Mouse (Mus musculus): ENCODE results near the gene Spcs1. TPM values are rescaled to one million over a fixed set of nuclear protein-coding genes. Genes with fewer than 3 reads are reported as not detected.
A peak's percentile ranks its signal among the peaks of the same experiment; 100 is the strongest.

Spcs1 gene
- polyA plus RNA-seq, 1 experiment from 2014 or later, result 513 TPM

GRCm38 (mm10) chr14:30974204-30974603 lies 27.3 kb downstream of the Spcs1 start:
- peak overlapping the region; percentile 69 for H3K27ac ChIP-seq (replicated peaks)
- ATAC-seq (ENCODE audit: low FRiP score, low TSS enrichment) (peak; percentile 85), DNase-seq (ENCODE audit: low spot score) (peak; percentile 42)
- no peaks in the 10 kb centered on the region for H3K9me3 ChIP-seq (ENCODE audit: control insufficient read depth, low read length)
- no peak overlapping the region for H3K9ac ChIP-seq (ENCODE audit: low read length)
- TF ChIP-seq CTCF (IDR thresholded peaks at IDR 0.05; ENCODE audit: low read depth) (no peak), EP300 (optimal IDR thresholded peaks at IDR 0.05) (no peak)
- no peaks in the 10 kb centered on the region for H3K27me3 ChIP-seq (ENCODE audit: control insufficient read depth, insufficient read depth, low read length)
- no peaks in the 10 kb centered on the region for H3K4me1 ChIP-seq (replicated peaks; ENCODE audit: control insufficient read depth, insufficient read depth)
- H3K36me3 ChIP-seq (ENCODE audit: control insufficient read depth, insufficient read depth, low read length), result no peaks in the 10 kb centered on the region
- H3K4me2 ChIP-seq (replicated peaks; ENCODE audit: low read depth), result no peak overlapping the region
- 34% methylated on average over 6 of the region's 6 CpGs for WGBS
- no peak overlapping the region for H3K4me3 ChIP-seq (ENCODE audit: low read depth, low read length)

DNA sequence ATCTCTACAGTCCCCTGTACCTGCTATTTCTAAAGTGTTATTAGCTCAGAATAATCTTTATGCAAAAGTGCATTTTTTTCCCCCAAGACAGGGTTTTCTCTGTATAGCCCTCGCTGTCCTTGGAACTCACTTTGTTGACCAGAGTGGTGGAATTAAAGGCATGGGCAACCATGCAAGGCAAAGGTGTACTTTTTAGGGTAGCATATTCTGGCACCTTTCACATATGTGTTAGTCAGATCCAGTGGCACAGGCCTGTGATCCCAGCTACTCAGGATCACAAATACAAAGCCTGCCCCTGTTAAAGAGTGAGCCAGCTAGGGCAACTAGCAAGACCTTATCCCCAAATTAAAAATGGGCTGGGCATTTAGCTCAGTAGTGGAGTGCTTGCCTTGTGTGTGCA lies 41.1 kb downstream of the Spcs1 start:
- Histone ChIP-seq H3K9ac (ENCODE audit: low read length) (no peak overlapping the region), H3K27ac (replicated peaks) (no peak overlapping the region), H3K27me3 (ENCODE audit: control insufficient read depth, insufficient read depth, low read length) (no peaks in the 10 kb centered on the region), H3K36me3 (ENCODE audit: control insufficient read depth, insufficient read depth, low read length) (peaks cover 6% of the 10 kb centered on the region; the same call in 1 of the 2 replicates), H3K4me2 (replicated peaks; ENCODE audit: low read depth) (no peak overlapping the region), H3K4me1 (replicated peaks; ENCODE audit: control insufficient read depth, insufficient read depth) (no peaks in the 10 kb centered on the region), H3K4me3 (ENCODE audit: low read depth, low read length) (no peak overlapping the region), H3K9me3 (ENCODE audit: control insufficient read depth, low read length) (no peaks in the 10 kb centered on the region)
- 100% methylated on average over 1 of the region's 1 CpGs for WGBS
- no peak for TF ChIP-seq CTCF (IDR thresholded peaks at IDR 0.05; ENCODE audit: low read depth)
- no peak for TF ChIP-seq EP300 (optimal IDR thresholded peaks at IDR 0.05)
- ATAC-seq (ENCODE audit: low FRiP score, low TSS enrichment) (no peak), DNase-seq (ENCODE audit: low spot score) (no peak)

DNA sequence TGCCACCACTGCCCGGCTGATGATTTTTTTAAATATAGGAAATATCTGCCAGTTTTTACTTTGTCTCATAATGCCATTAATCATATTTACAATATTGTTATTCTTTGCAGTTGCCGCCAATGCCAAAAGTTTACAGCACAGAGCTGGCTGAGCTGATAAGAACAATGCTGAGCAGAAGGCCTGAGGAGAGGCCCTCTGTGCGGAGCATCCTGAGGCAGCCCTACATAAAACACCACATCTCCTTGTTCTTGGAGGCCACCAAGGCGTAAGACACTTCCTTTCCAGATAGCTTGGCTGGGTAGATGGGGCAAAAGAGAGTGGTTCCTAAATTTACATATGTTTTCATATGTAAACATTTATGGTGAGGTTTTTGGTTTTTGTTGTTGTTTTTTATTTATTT lies 42.4 kb downstream of the Spcs1 start:
- Histone ChIP-seq H3K27ac (replicated peaks) (no peak overlapping the region), H3K4me2 (replicated peaks; ENCODE audit: low read depth) (no peak overlapping the region), H3K9me3 (ENCODE audit: control insufficient read depth, low read length) (no peaks in the 10 kb centered on the region), H3K27me3 (ENCODE audit: control insufficient read depth, insufficient read depth, low read length) (no peaks in the 10 kb centered on the region), H3K4me1 (replicated peaks; ENCODE audit: control insufficient read depth, insufficient read depth) (no peaks in the 10 kb centered on the region), H3K4me3 (ENCODE audit: low read depth, low read length) (no peak overlapping the region), H3K9ac (ENCODE audit: low read length) (no peak overlapping the region), H3K36me3 (ENCODE audit: control insufficient read depth, insufficient read depth, low read length) (peaks cover 6% of the 10 kb centered on the region; the same call in 1 of the 2 replicates)
- no peak for TF ChIP-seq EP300 (optimal IDR thresholded peaks at IDR 0.05)
- no peak for TF ChIP-seq CTCF (IDR thresholded peaks at IDR 0.05; ENCODE audit: low read depth)
- ATAC-seq (ENCODE audit: low FRiP score, low TSS enrichment) (no peak), DNase-seq (ENCODE audit: low spot score) (no peak)
- 89% methylated on average over 4 of the region's 4 CpGs for WGBS

DNA sequence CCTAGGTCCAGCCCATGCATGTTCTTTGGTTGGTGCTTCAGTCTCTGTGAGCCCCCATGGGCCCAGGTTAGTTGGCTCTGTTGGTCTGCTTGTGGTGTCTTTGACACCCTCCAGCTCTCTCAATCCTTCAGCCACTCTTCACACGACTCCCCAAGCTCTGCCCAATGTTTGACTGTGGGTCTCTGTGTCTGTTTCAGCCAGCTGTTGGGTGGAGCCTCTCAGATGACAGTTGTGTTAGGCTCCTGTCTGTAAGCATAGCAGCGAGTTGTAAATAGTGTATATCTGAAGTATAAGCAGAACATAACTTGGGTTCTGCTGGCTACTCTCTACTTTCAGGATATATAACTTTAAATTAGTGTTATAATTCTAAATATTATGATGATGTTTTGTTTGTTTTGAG lies 43.0 kb downstream of the Spcs1 start:
- Histone ChIP-seq H3K27ac (replicated peaks) (no peak overlapping the region), H3K9me3 (ENCODE audit: control insufficient read depth, low read length) (no peaks in the 10 kb centered on the region), H3K36me3 (ENCODE audit: control insufficient read depth, insufficient read depth, low read length) (peaks cover 6% of the 10 kb centered on the region; the same call in 1 of the 2 replicates), H3K4me3 (ENCODE audit: low read depth, low read length) (no peak overlapping the region), H3K4me2 (replicated peaks; ENCODE audit: low read depth) (no peak overlapping the region), H3K9ac (ENCODE audit: low read length) (no peak overlapping the region; the same call in 1 of the 2 replicates), H3K4me1 (replicated peaks; ENCODE audit: control insufficient read depth, insufficient read depth) (no peaks in the 10 kb centered on the region), H3K27me3 (ENCODE audit: control insufficient read depth, insufficient read depth, low read length) (no peaks in the 10 kb centered on the region)
- 48% methylated on average over 2 of the region's 2 CpGs for WGBS
- DNase-seq (ENCODE audit: low spot score) (no peak), ATAC-seq (ENCODE audit: low FRiP score, low TSS enrichment) (no peak)
- TF ChIP-seq CTCF (IDR thresholded peaks at IDR 0.05; ENCODE audit: low read depth) (no peak), EP300 (optimal IDR thresholded peaks at IDR 0.05) (no peak)

GRCm38 (mm10) chr14:30951154-30951825 lies 50.2 kb downstream of the Spcs1 start, which contains the start of gene Nek4:
Gene Nek4 (plus strand): TSS chr14:30951377.
- WGBS, result under 1% methylated on average over 57 of the region's 57 CpGs
- H3K27me3 ChIP-seq (ENCODE audit: control insufficient read depth, insufficient read depth, low read length), result no peaks in the 10 kb centered on the region
- H3K9ac ChIP-seq (ENCODE audit: low read length), result peak within 1 kb of the TSS; percentile 73
- peak; percentile 96 for DNase-seq (ENCODE audit: low spot score)
- no peaks in the 10 kb centered on the region for H3K9me3 ChIP-seq (ENCODE audit: control insufficient read depth, low read length)
- no peaks in the 10 kb centered on the region for H3K36me3 ChIP-seq (ENCODE audit: control insufficient read depth, insufficient read depth, low read length)
- H3K4me3 ChIP-seq (ENCODE audit: low read depth, low read length), result peak within 1 kb of the TSS; percentile 75
- H3K27ac ChIP-seq (replicated peaks), result peak within 1 kb of the TSS; percentile 71
- peak within 1 kb of the TSS; percentile 86 for H3K4me2 ChIP-seq (replicated peaks; ENCODE audit: low read depth)
- no peaks in the 10 kb centered on the region; the same call in 1 of the 2 replicates for H3K4me1 ChIP-seq (replicated peaks; ENCODE audit: control insufficient read depth, insufficient read depth)
- peak; percentile 99 for ATAC-seq (ENCODE audit: low FRiP score, low TSS enrichment)
- TF ChIP-seq CTCF (IDR thresholded peaks at IDR 0.05; ENCODE audit: low read depth) (peak; percentile 49), EP300 (optimal IDR thresholded peaks at IDR 0.05) (no peak)

GRCm38 (mm10) chr14:30949986-30950385 lies 51.5 kb downstream of the Spcs1 start:
- TF ChIP-seq EP300 (optimal IDR thresholded peaks at IDR 0.05), result no peak
- no peak for TF ChIP-seq CTCF (IDR thresholded peaks at IDR 0.05; ENCODE audit: low read depth)
- no peaks in the 10 kb centered on the region for H3K36me3 ChIP-seq (ENCODE audit: control insufficient read depth, insufficient read depth, low read length)
- no peaks in the 10 kb centered on the region for H3K9me3 ChIP-seq (ENCODE audit: control insufficient read depth, low read length)
- WGBS, result 78% methylated on average over 10 of the region's 10 CpGs
- no peak for ATAC-seq (ENCODE audit: low FRiP score, low TSS enrichment)
- H3K4me1 ChIP-seq (replicated peaks; ENCODE audit: control insufficient read depth, insufficient read depth), result no peaks in the 10 kb centered on the region; the same call in 1 of the 2 replicates
- H3K27ac ChIP-seq (replicated peaks), result no peak overlapping the region
- no peak overlapping the region for H3K4me3 ChIP-seq (ENCODE audit: low read depth, low read length)
- no peak overlapping the region for H3K4me2 ChIP-seq (replicated peaks; ENCODE audit: low read depth)
- H3K27me3 ChIP-seq (ENCODE audit: control insufficient read depth, insufficient read depth, low read length), result no peaks in the 10 kb centered on the region
- no peak for DNase-seq (ENCODE audit: low spot score)
- no peak overlapping the region for H3K9ac ChIP-seq (ENCODE audit: low read length)

Other genes starting within 250 kb of the Spcs1 start
- 22.2 and 24.0 TPM in 2 replicates for gene Tmem110, start 176.1 kb downstream of the Spcs1 start, polyA plus RNA-seq (2015; fragmentation: Nextera tagmentation; extraction: Ambion mirVana)
- 29.2 and 32.3 TPM in 2 replicates for gene Mustn1, start 122.5 kb downstream of the Spcs1 start, polyA plus RNA-seq (2015; fragmentation: Nextera tagmentation; extraction: Ambion mirVana)
- gene Itih4, start 115.2 kb downstream of the Spcs1 start, polyA plus RNA-seq (2015; fragmentation: Nextera tagmentation; extraction: Ambion mirVana), result 1.2 and 2.4 TPM in 2 replicates
- gene Itih3, start 77.9 kb downstream of the Spcs1 start, polyA plus RNA-seq (2015; fragmentation: Nextera tagmentation; extraction: Ambion mirVana), result 2.1 and 5.1 TPM in 2 replicates
- gene Itih1, start 58.4 kb downstream of the Spcs1 start, polyA plus RNA-seq (2015; fragmentation: Nextera tagmentation; extraction: Ambion mirVana), result 0.21 and 0.40 TPM in 2 replicates
- 4.1 and 4.2 TPM in 2 replicates for gene Nek4, start 50.3 kb downstream of the Spcs1 start, polyA plus RNA-seq (2015; fragmentation: Nextera tagmentation; extraction: Ambion mirVana)
- 28.2 and 29.7 TPM in 2 replicates for gene Glt8d1, start 272 bp downstream of the Spcs1 start, polyA plus RNA-seq (2015; fragmentation: Nextera tagmentation; extraction: Ambion mirVana)
- 47.8 and 47.9 TPM in 2 replicates for gene Pbrm1, start 17.5 kb upstream of the Spcs1 start, polyA plus RNA-seq (2015; fragmentation: Nextera tagmentation; extraction: Ambion mirVana)
- 58.0 and 70.7 TPM in 2 replicates for gene Gnl3, start 17.5 kb upstream of the Spcs1 start, polyA plus RNA-seq (2015; fragmentation: Nextera tagmentation; extraction: Ambion mirVana)
- gene Smim4, start 127.3 kb upstream of the Spcs1 start, polyA plus RNA-seq (2015; fragmentation: Nextera tagmentation; extraction: Ambion mirVana), result 99.3 and 108 TPM in 2 replicates
- 61.0 and 65.3 TPM in 2 replicates for gene Nt5dc2, start 129.4 kb upstream of the Spcs1 start, polyA plus RNA-seq (2015; fragmentation: Nextera tagmentation; extraction: Ambion mirVana)
- 23.7 and 23.9 TPM in 2 replicates for gene Stab1, start 167.0 kb upstream of the Spcs1 start, polyA plus RNA-seq (2015; fragmentation: Nextera tagmentation; extraction: Ambion mirVana)
- gene Tnnc1, start 206.6 kb upstream of the Spcs1 start, polyA plus RNA-seq (2015; fragmentation: Nextera tagmentation; extraction: Ambion mirVana), result 4.1 and 6.5 TPM in 2 replicates
- gene Nisch, start 215.3 kb upstream of the Spcs1 start, polyA plus RNA-seq (2015; fragmentation: Nextera tagmentation; extraction: Ambion mirVana), result 87.7 and 106 TPM in 2 replicates
- 0.38 and 0.53 TPM in 2 replicates for gene Sema3g, start 216.2 kb upstream of the Spcs1 start, polyA plus RNA-seq (2015; fragmentation: Nextera tagmentation; extraction: Ambion mirVana)
- gene Phf7, start 249.6 kb upstream of the Spcs1 start, polyA plus RNA-seq (2015; fragmentation: Nextera tagmentation; extraction: Ambion mirVana), result 9.5 and 10.1 TPM in 2 replicates
- 22.5 and 24.5 TPM in 2 replicates for gene Bap1, start 249.8 kb upstream of the Spcs1 start, polyA plus RNA-seq (2015; fragmentation: Nextera tagmentation; extraction: Ambion mirVana)